In the genomic region with DNA sequence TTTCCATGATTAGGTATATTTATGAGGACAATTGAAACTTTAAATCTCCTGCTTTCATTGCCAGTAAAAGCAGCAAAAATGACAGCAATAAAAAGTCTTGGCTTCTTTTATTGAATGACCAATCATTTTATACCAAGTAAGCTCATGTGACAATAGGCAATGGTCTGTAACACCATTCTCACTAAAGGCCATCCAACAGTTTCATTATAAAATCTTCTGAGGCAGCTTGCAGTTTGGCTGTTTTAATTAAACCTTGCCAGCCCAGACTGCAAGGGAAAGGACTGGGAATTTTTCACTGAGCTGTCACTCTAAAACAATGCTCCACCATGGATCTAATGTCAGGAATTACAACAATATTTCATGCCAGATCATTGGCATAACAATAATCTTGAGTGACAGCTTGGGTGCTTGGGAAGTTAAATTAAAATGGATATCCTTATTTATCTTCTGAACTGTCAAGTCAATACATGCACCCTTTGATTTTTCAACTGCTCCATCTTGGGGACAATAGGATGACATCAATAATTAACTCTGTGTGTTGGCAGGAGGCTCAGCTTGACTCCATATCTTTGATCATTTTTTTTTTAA, we compare ENCODE assay signal across 26 mouse cellular contexts.
DNase-seq lines count a peak whose midpoint lies in the region; ATAC-seq and TF ChIP-seq lines count a peak whose summit lies in the region.
"Had no signal": no experiment of that assay in that cellular context is flagged by ENCODE, and none has a peak within 500 bp of the region (broad histone marks: within the 10 kb centered on the region; RNA-seq: fewer than 3 reads in every experiment).

No protein-coding gene starts in this region.

- no peaks in the 10 kb centered on the region for H3K4me1 ChIP-seq in hindbrain, embryonic 11.5 days (replicated peaks; ENCODE audit: control insufficient read depth, insufficient read depth, low read length)
- H3K4me1 ChIP-seq in hindbrain, postnatal 0 days (ENCODE audit: insufficient read depth, low read length): no peaks in the 10 kb centered on the region
- no peaks in the 10 kb centered on the region for H3K4me1 ChIP-seq in hindbrain, embryonic 16.5 days (ENCODE audit: control insufficient read depth, insufficient read depth, low read depth, low read length)
- H3K4me1 ChIP-seq: embryonic facial prominence, embryonic 13.5 days; forebrain, embryonic 13.5 days; heart, embryonic 13.5 days; limb, embryonic 15.5 days had no signal

- DNase-seq in hindbrain, embryonic 11.5 days (ENCODE audit: low spot score): peak; percentile 8
- no peak for DNase-seq in hindbrain, postnatal 0 days (ENCODE audit: low spot score)
- DNase-seq in brain, embryonic 14.5 days (ENCODE audit: low read depth): peak; percentile 44
- peak; percentile 29 for DNase-seq in retina, embryonic 14.5 days (ENCODE audit: low spot score)
- no peak for DNase-seq in spleen, adult 12 weeks (ENCODE audit: low spot score)
- DNase-seq in thymus, postnatal 14 days: no peak
- DNase-seq: adrenal gland, adult 2 months; cerebellum, adult 11-12 months; cerebellum, postnatal 10 days; gastrocnemius, postnatal 10 days; heart, adult 18-20 months; heart, postnatal 14 days; kidney, adult 11 months; left cerebral cortex, postnatal 4 days; lung, embryonic 14.5 days; thymus, adult 2 months had no signal

- no peak overlapping the region for H3K4me2 ChIP-seq in hindbrain, embryonic 11.5 days (replicated peaks; ENCODE audit: low read depth, low read length)
- no peak overlapping the region for H3K4me2 ChIP-seq in hindbrain, postnatal 0 days (ENCODE audit: low read depth, low read length)
- no peak overlapping the region for H3K4me2 ChIP-seq in hindbrain, embryonic 16.5 days (ENCODE audit: low read length)
- H3K4me2 ChIP-seq: embryonic facial prominence, embryonic 13.5 days; forebrain, embryonic 13.5 days; heart, embryonic 13.5 days; limb, embryonic 15.5 days; lung, embryonic 14.5 days had no signal

- no peaks in the 10 kb centered on the region for H3K27me3 ChIP-seq in hindbrain, embryonic 11.5 days (ENCODE audit: control insufficient read depth, insufficient read depth, low read length)
- H3K27me3 ChIP-seq in hindbrain, postnatal 0 days (ENCODE audit: insufficient read depth, low read length): no peaks in the 10 kb centered on the region
- no peaks in the 10 kb centered on the region for H3K27me3 ChIP-seq in hindbrain, embryonic 16.5 days (replicated peaks; ENCODE audit: control insufficient read depth, insufficient read depth, low read length)
- H3K27me3 ChIP-seq: embryonic facial prominence, embryonic 13.5 days; forebrain, embryonic 13.5 days; heart, embryonic 13.5 days; limb, embryonic 15.5 days; Patski had no signal

- no peaks in the 10 kb centered on the region for H3K9me3 ChIP-seq in hindbrain, embryonic 11.5 days (ENCODE audit: control insufficient read depth, low read length)
- H3K9me3 ChIP-seq in hindbrain, postnatal 0 days (ENCODE audit: low read length): no peaks in the 10 kb centered on the region
- no peaks in the 10 kb centered on the region for H3K9me3 ChIP-seq in hindbrain, embryonic 16.5 days (ENCODE audit: control insufficient read depth, low read length)
- H3K9me3 ChIP-seq: embryonic facial prominence, embryonic 13.5 days; forebrain, embryonic 13.5 days; heart, embryonic 13.5 days; limb, embryonic 15.5 days had no signal

- no peak for TF ChIP-seq POLR2A in brain, embryonic 14.5 days (IDR thresholded peaks at IDR 0.05; ENCODE audit: borderline replicate concordance, extremely low read depth, insufficient read depth, insufficient read length, poor library complexity, severe bottlenecking)

- H3K4me3 ChIP-seq in hindbrain, embryonic 11.5 days (ENCODE audit: low read depth, low read length): no peak overlapping the region
- no peak overlapping the region for H3K4me3 ChIP-seq in hindbrain, postnatal 0 days (ENCODE audit: low read length)
- H3K4me3 ChIP-seq in hindbrain, embryonic 16.5 days (ENCODE audit: low read length): no peak overlapping the region
- H3K4me3 ChIP-seq: embryonic facial prominence, embryonic 13.5 days; erythroblast, embryonic 14.5 days; forebrain, embryonic 13.5 days; heart, embryonic 13.5 days; left cerebral cortex, adult 2 months; limb, embryonic 15.5 days had no signal

- no peaks in the 10 kb centered on the region for H3K36me3 ChIP-seq in hindbrain, embryonic 11.5 days (ENCODE audit: control insufficient read depth, insufficient read depth, low read length)
- H3K36me3 ChIP-seq in hindbrain, postnatal 0 days (ENCODE audit: insufficient read depth, low read length): no peaks in the 10 kb centered on the region
- no peaks in the 10 kb centered on the region for H3K36me3 ChIP-seq in hindbrain, embryonic 16.5 days (ENCODE audit: control insufficient read depth, insufficient read depth, low read length)
- H3K36me3 ChIP-seq: embryonic facial prominence, embryonic 13.5 days; heart, embryonic 13.5 days; limb, embryonic 15.5 days had no signal

- no peak overlapping the region for H3K27ac ChIP-seq in hindbrain, embryonic 11.5 days (ENCODE audit: low read depth, low read length)
- no peak overlapping the region for H3K27ac ChIP-seq in hindbrain, postnatal 0 days
- no peak overlapping the region for H3K27ac ChIP-seq in hindbrain, embryonic 16.5 days (ENCODE audit: low read depth, low read length)
- H3K27ac ChIP-seq: embryonic facial prominence, embryonic 13.5 days; forebrain, embryonic 13.5 days; heart, embryonic 13.5 days; left cerebral cortex, adult 2 months; limb, embryonic 15.5 days; liver, embryonic 14.5 days; stomach, postnatal 0 days had no signal

- peak; percentile 78 for ATAC-seq in hindbrain, embryonic 11.5 days (ENCODE audit: low FRiP score)
- ATAC-seq in hindbrain, postnatal 0 days: no peak
- ATAC-seq in hindbrain, embryonic 16.5 days: 0 out of 2 replicates have a peak, but pooled peaks have one; percentile 20
- ATAC-seq: forebrain, embryonic 13.5 days; Patski had no signal

- no peak overlapping the region for H3K9ac ChIP-seq in hindbrain, embryonic 11.5 days (ENCODE audit: low read depth, low read length)
- no peak overlapping the region for H3K9ac ChIP-seq in hindbrain, postnatal 0 days (replicated peaks; ENCODE audit: low read length)
- H3K9ac ChIP-seq in hindbrain, embryonic 16.5 days (ENCODE audit: low read depth, low read length): no peak overlapping the region
- H3K9ac ChIP-seq: embryonic facial prominence, embryonic 13.5 days; forebrain, embryonic 13.5 days; heart, embryonic 13.5 days; limb, embryonic 15.5 days; liver, embryonic 14.5 days; lung, embryonic 14.5 days had no signal

- TF ChIP-seq CTCF in hindbrain, postnatal 0 days (IDR thresholded peaks at IDR 0.05; ENCODE audit: low read depth): no peak
- no peak for TF ChIP-seq CTCF in brain, embryonic 14.5 days (IDR thresholded peaks at IDR 0.05; ENCODE audit: borderline replicate concordance, extremely low read depth, insufficient read depth, insufficient read length)

Comparison
In these comparisons a context has a peak if more than half of its experiments do, and no peak if none do; other contexts are left out.
1. DNase-seq: peak in hindbrain, embryonic 11.5 days (single experiment), brain, embryonic 14.5 days (single experiment) and retina, embryonic 14.5 days (single experiment); none in hindbrain, postnatal 0 days (single experiment), spleen, adult 12 weeks (single experiment) and thymus, postnatal 14 days (single experiment).